Mouse (Mus musculus): ENCODE data around the gene Tmem190.

- TF ChIP-seq POLR2A (IDR thresholded peaks at IDR 0.05; ENCODE audit: control insufficient read depth, extremely low read depth, insufficient read depth, low read length, poor library complexity) (no peak), CTCF (IDR thresholded peaks at IDR 0.05; ENCODE audit: borderline replicate concordance, control insufficient read depth, extremely low read depth, insufficient read depth, low read length, poor library complexity) (no peak)
Measured at GRCm38 (mm10) chr7:4794631-4795168, 12.0 kb downstream of the Tmem190 start.
